Mouse (Mus musculus) kidney, adult 2 months (tissue): Measurements from ENCODE around the gene Serpina3g. TPM values are rescaled to one million over a fixed set of nuclear protein-coding genes. Genes with fewer than 3 reads are reported as not detected.

Source experiments
- DNase-seq: peaks from one replicate; pipeline ENCODE4 v3.0.0; 2021
- H3K27ac ChIP-seq: fragments of 200-500 bp; 2 replicates; pipeline ENCODE4 v1.5.1; 2012; ENCODE audit warnings: low read depth, low read length, control low read depth, inconsistent platforms; ENCODE audit not compliant: insufficient read depth
- H3K27me3 ChIP-seq: fragments of 200-500 bp; replicated peaks from 2 replicates; pipeline ENCODE4 v1.6.1; 2012; ENCODE audit warnings: mild to moderate bottlenecking, moderate library complexity, low read length, inconsistent platforms; ENCODE audit not compliant: control insufficient read depth, insufficient read depth
- H3K36me3 ChIP-seq: fragments of 200-500 bp; 2 replicates; pipeline ENCODE4 v1.6.1; 2012; ENCODE audit warnings: mild to moderate bottlenecking, moderate library complexity, low read length, inconsistent platforms; ENCODE audit not compliant: control insufficient read depth, insufficient read depth
- H3K4me1 ChIP-seq: fragments of 200-500 bp; 2 replicates; pipeline ENCODE4 v1.6.1; 2011; ENCODE audit warnings: low read length; ENCODE audit not compliant: control insufficient read depth, insufficient read depth
- H3K4me3 ChIP-seq: fragments of 200-500 bp; 2 replicates; pipeline ENCODE4 v1.5.1; 2011; ENCODE audit warnings: mild to moderate bottlenecking, low read depth, low read length, control low read depth; ENCODE audit not compliant: insufficient read depth
- CTCF ChIP-seq: fragments of 200-500 bp; conservative IDR thresholded peaks from 2 replicates; pipeline ENCODE4 v1.5.1; 2011; ENCODE audit warnings: low read depth, mild to moderate bottlenecking, control low read depth, low read length, moderate library complexity, mixed read lengths; ENCODE audit not compliant: insufficient read depth, insufficient read length
- POLR2A ChIP-seq: fragments of 200-500 bp; IDR thresholded peaks from one replicate; pipeline ENCODE4 v1.6.1; 2011; ENCODE audit warnings: low read depth, low read length, control low read depth
- WGBS: fragments of 180-500 bp; shearing (Covaris S2); methylation state at CpG from one replicate; pipeline ENCODE4 v1.1.7; 2018; 5-methylcytosine and 5-hydroxymethylcytosine counted together
- polyA plus RNA-seq: library from polyadenylated mRNA; depleted of rRNA; stranded (reverse); fragments of >200 nt; gene quantifications from 2 replicates; pipeline ENCODE4 v1.2.3, GENCODE M21; 2012; rRNA removed

Gene Serpina3g
- 3.7 and 8.2 TPM in 2 replicates for polyA plus RNA-seq

DNA sequence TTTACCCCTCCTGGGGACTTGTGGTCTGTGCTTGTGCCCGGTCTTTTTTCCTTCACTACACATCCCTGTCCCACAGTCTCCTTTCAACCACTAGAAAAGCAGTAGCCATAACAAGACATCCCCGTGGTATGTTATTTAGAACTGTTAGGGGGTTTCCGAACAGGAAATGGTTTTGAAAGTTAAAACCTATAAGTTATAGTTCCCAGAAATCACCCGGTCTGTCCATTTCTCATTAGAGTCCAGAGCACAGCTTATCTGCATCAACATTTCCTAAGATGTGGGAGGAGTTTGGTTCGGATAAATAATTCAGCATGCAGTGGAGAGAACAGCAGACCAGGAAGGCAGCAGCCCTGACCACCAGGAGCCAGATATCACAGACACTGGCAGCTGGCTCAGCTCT, at the start of gene Serpina3g:
Gene Serpina3g, plus strand, starts transcription at position 331 of the 400 bp plus-strand sequence.
- Histone ChIP-seq H3K27ac (no peak within 1 kb of the TSS), H3K4me3 (no peak within 1 kb of the TSS), H3K4me1 (no peaks in the 10 kb centered on the region), H3K36me3 (no peaks in the 10 kb centered on the region), H3K27me3 (no peaks in the 10 kb centered on the region)
- no peak for DNase-seq
- WGBS: 22% methylated on average over 5 of the region's 5 CpGs
- TF ChIP-seq CTCF (no peak), POLR2A (no peak)

- Histone ChIP-seq H3K27ac (no peak overlapping the region), H3K4me3 (no peak overlapping the region), H3K27me3 (no peaks in the 10 kb centered on the region), H3K36me3 (no peaks in the 10 kb centered on the region), H3K4me1 (no peaks in the 10 kb centered on the region)
- no peak for TF ChIP-seq POLR2A
- no peak for DNase-seq
- 71% methylated on average over 2 of the region's 2 CpGs for WGBS
Measured at GRCm38 (mm10) chr12:104189246-104189645, 46.8 kb upstream of the Serpina3g start.

- no peaks in the 10 kb centered on the region for H3K4me1 ChIP-seq
- no peak for TF ChIP-seq POLR2A
- TF ChIP-seq CTCF: no peak
- no peaks in the 10 kb centered on the region for H3K27me3 ChIP-seq
- H3K4me3 ChIP-seq: no peak overlapping the region
- no peak overlapping the region for H3K27ac ChIP-seq
- H3K36me3 ChIP-seq: no peaks in the 10 kb centered on the region
- no peak for DNase-seq
Measured at GRCm38 (mm10) chr12:104190852-104191251, 45.2 kb upstream of the Serpina3g start.

- Histone ChIP-seq H3K27me3 (no peaks in the 10 kb centered on the region), H3K36me3 (no peaks in the 10 kb centered on the region), H3K4me3 (no peak overlapping the region), H3K4me1 (no peaks in the 10 kb centered on the region), H3K27ac (no peak overlapping the region)
- 67% methylated on average over 4 of the region's 4 CpGs for WGBS
- TF ChIP-seq CTCF (peak; percentile 30; the same call in 1 of the 2 replicates), POLR2A (no peak)
- no peak for DNase-seq
Measured at GRCm38 (mm10) chr12:104209149-104209548, 26.9 kb upstream of the Serpina3g start.

GRCm38 (mm10) chr12:104209802-104210201, 26.2 kb upstream of the Serpina3g start:
- TF ChIP-seq POLR2A (no peak), CTCF (no peak)
- H3K4me1 ChIP-seq: no peaks in the 10 kb centered on the region
- no peaks in the 10 kb centered on the region for H3K36me3 ChIP-seq
- 84% methylated on average over 2 of the region's 2 CpGs for WGBS
- H3K27me3 ChIP-seq: no peaks in the 10 kb centered on the region
- H3K27ac ChIP-seq: no peak overlapping the region
- no peak overlapping the region for H3K4me3 ChIP-seq
- no peak for DNase-seq

DNA sequence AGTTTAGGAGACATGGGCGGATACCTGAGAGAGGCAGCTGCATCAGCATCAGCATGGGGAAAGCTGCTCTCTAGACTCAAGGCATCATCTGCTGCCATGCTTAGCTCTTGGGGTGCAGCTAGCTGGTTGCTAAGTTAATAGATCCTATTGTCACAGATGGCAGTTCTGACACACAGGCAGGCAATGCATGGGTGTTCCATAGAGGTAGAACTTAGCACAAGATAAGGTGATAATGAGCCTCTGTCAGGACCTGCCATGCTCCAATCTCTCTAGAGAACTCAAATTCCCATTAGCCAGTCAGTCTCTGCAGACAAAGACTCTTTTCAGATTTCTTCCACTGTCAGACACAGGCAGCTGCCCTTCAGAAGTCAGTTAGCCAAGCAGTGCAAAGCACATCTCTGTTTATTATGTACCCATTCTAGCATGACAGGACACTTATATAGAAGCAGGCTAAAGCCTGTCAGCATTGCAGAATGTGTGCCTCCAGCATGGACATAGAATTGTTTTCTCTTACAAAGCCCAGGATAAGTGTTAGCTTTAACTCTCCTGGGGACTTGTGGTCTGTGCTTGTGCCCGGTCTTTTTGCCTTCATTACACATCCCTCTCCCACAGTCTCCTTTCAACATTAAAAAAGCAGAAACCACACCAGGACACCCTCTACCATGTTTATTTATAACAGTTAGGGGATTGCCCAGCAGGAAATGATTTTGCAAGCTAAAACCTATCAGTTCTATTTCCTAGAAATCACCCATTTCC, 22.2 kb upstream of the Serpina3g start:
- H3K36me3 ChIP-seq: no peaks in the 10 kb centered on the region
- no peak for TF ChIP-seq POLR2A
- no peak for TF ChIP-seq CTCF
- H3K4me1 ChIP-seq: no peaks in the 10 kb centered on the region
- no peak overlapping the region for H3K27ac ChIP-seq
- 63% methylated on average over 2 of the region's 2 CpGs for WGBS
- no peak for DNase-seq
- no peaks in the 10 kb centered on the region for H3K27me3 ChIP-seq
- H3K4me3 ChIP-seq: no peak overlapping the region

- Histone ChIP-seq H3K27me3 (no peaks in the 10 kb centered on the region), H3K36me3 (no peaks in the 10 kb centered on the region), H3K4me3 (no peak within 1 kb of the TSS), H3K27ac (no peak within 1 kb of the TSS), H3K4me1 (no peaks in the 10 kb centered on the region)
- 87% methylated on average over 1 of the region's 1 CpGs for WGBS
- no peak for DNase-seq
- TF ChIP-seq CTCF: no peak
- no peak for TF ChIP-seq POLR2A
Measured at GRCm38 (mm10) chr12:104214445-104214753, 21.6 kb upstream of the Serpina3g start, which contains the start of gene Serpina3f. TSS of gene Serpina3f (plus strand) at chr12:104214544.

DNA sequence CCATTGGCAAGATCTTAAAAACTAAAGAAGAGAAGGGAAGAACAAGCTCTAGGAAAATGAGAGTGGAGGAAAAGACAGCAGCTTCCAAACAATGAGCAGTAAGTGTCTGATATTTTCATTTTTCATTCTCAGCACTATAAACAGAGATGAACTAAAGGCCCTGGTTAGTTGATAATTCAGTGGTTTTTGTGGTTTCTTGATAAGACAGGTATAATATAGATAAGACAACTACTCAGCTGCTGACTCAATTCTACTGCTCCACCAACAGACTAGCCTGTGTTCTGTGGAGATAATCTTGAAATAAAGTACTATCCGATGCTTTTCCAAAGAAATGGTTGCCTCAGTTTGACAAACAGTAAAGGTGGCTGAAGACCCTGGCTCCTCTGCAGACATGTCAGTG, 20.8 kb upstream of the Serpina3g start:
- 100% methylated on average over 1 of the region's 1 CpGs for WGBS
- Histone ChIP-seq H3K4me3 (no peak overlapping the region), H3K36me3 (no peaks in the 10 kb centered on the region), H3K27ac (no peak overlapping the region), H3K4me1 (no peaks in the 10 kb centered on the region), H3K27me3 (no peaks in the 10 kb centered on the region)
- DNase-seq: no peak
- TF ChIP-seq POLR2A: no peak
- no peak for TF ChIP-seq CTCF
